Mouse (Mus musculus) limb, embryonic 13.5 days (tissue): ENCODE measurements around the gene Hoxb1. TPM values are rescaled to one million over a fixed set of nuclear protein-coding genes. Genes with fewer than 3 reads are reported as not detected.
A peak's percentile ranks its signal among the peaks of the same experiment; 100 is the strongest.

ENCODE experiments used
- ATAC-seq: fragments of 200-750 bp; cut with Nextera tagmentation; 2 replicates; pipeline ENCODE4 v1.8.0; 2017; ENCODE audit warnings: low read depth, moderate number of reproducible peaks, moderate TSS enrichment; ENCODE audit not compliant: low FRiP score
- H3K27ac ChIP-seq: fragments of 300-500 bp; sonication (generic); 2 replicates; pipeline ENCODE4 v1.5.1; 2015; ENCODE audit warnings: inconsistent platforms, mild to moderate bottlenecking, moderate library complexity
- H3K27me3 ChIP-seq: fragments of 300-500 bp; sonication (generic); 2 replicates; pipeline ENCODE4 v1.6.1; 2015; ENCODE audit warnings: mild to moderate bottlenecking, inconsistent platforms
- H3K36me3 ChIP-seq: fragments of 300-500 bp; sonication (generic); 2 replicates; pipeline ENCODE4 v1.6.1; 2015; ENCODE audit warnings: inconsistent platforms, mild to moderate bottlenecking, moderate library complexity
- H3K4me1 ChIP-seq: fragments of 300-500 bp; sonication (generic); 2 replicates; pipeline ENCODE4 v1.6.1; 2015; ENCODE audit warnings: inconsistent platforms
- H3K4me2 ChIP-seq: fragments of 300-500 bp; sonication (generic); replicated peaks from 2 replicates; pipeline ENCODE4 v1.6.1; 2015; ENCODE audit warnings: inconsistent platforms, mild to moderate bottlenecking, moderate library complexity
- H3K4me3 ChIP-seq: fragments of 300-500 bp; sonication (generic); 2 replicates; pipeline ENCODE4 v1.5.1; 2015; ENCODE audit warnings: moderate library complexity, mild to moderate bottlenecking, inconsistent platforms
- H3K9ac ChIP-seq: fragments of 300-500 bp; sonication (generic); 2 replicates; pipeline ENCODE4 v1.6.1; 2015; ENCODE audit warnings: mild to moderate bottlenecking, inconsistent platforms
- H3K9me3 ChIP-seq: fragments of 300-500 bp; sonication (generic); 2 replicates; pipeline ENCODE4 v1.6.1; 2016; ENCODE audit warnings: inconsistent platforms
- WGBS: fragments of 180-500 bp; shearing (Covaris S2); methylation state at CpG from one replicate; pipeline ENCODE4 v1.1.7; 2015; 5-methylcytosine and 5-hydroxymethylcytosine counted together
- polyA plus RNA-seq: library from polyadenylated mRNA; unstranded; fragments of >200 nt; fragmentation: Nextera tagmentation; extraction: Ambion mirVana; gene quantifications from 2 replicates; pipeline ENCODE4 v1.2.1, GENCODE M21; 2015

Gene Hoxb1
- polyA plus RNA-seq, 1 experiment from 2014 or later, result 0.13 TPM

DNA sequence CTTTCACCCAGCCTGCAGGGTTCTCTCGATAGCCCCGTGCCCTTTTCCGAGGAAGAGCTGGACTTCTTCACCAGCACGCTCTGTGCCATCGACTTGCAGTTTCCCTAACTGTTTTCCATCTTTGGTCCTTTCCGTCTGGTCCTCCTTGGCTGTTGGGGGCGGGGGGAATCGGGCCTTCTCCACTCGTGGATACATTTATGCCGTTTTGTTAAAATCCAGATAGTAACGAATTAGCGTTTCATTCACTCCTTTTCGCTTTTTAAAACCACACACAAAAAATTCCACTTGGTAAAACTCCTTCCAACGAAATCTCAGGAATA is 12.1 kb upstream of the Hoxb1 start:
- H3K27me3 ChIP-seq, result peaks cover 91% of the 10 kb centered on the region
- no peaks in the 10 kb centered on the region for H3K9me3 ChIP-seq
- peak overlapping the region; percentile 70 for H3K9ac ChIP-seq
- ATAC-seq, result no peak
- WGBS, result 3% methylated on average over 14 of the region's 14 CpGs
- H3K4me1 ChIP-seq, result peaks cover 15% of the 10 kb centered on the region
- peak overlapping the region; percentile 59 for H3K4me2 ChIP-seq
- H3K27ac ChIP-seq, result peak overlapping the region; percentile 63; the same call in 1 of the 2 replicates
- H3K4me3 ChIP-seq, result peak overlapping the region; percentile 43
- no peaks in the 10 kb centered on the region for H3K36me3 ChIP-seq

DNA sequence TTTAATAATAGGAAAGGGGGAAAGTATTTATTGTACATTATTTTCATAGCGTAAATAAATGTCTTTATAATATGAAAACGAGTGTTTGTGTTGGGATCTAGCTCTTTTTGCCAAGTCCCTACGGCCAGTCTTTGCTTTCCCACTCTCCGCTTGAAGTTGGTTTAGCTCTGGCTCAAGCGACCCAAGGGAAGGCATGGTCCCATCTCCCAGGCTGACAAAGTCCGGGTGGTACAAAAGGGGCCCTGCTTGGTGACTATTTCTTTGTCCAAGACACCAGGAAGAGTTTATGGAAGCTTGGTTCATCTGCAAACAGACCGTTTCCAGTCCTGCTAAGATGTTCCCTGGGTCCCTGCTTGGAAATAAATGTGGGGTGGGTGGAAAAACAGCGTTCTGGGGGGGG is 11.6 kb upstream of the Hoxb1 start:
- 12% methylated on average over 8 of the region's 8 CpGs for WGBS
- Histone ChIP-seq H3K4me3 (peak overlapping the region; percentile 38), H3K4me2 (peak overlapping the region; percentile 61), H3K27ac (no peak overlapping the region), H3K9me3 (no peaks in the 10 kb centered on the region), H3K27me3 (peaks cover 90% of the 10 kb centered on the region), H3K9ac (no peak overlapping the region), H3K4me1 (peaks cover 15% of the 10 kb centered on the region), H3K36me3 (no peaks in the 10 kb centered on the region)
- no peak for ATAC-seq

DNA sequence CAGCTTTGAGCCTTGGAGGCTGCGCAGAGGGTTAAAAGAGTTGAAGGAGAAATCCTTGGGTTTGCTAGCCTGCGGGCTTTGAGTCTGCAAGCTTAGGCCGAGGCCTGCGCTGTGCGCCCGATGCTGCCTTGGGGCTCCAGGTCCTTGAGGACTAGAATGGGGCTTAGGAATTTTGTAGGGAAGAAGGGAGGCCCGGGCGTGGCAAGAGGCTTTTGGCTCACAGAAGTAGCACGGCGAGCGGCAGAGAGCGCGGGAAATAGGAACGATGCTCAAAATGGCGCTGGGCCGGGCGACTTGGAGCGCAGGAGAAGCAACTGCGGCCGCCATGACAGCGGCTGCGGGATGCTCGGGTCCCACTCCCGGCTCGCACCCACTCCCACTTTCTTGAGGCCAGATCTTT is 11.2 kb upstream of the Hoxb1 start:
- H3K27me3 ChIP-seq, result peaks cover 89% of the 10 kb centered on the region
- H3K9me3 ChIP-seq, result no peaks in the 10 kb centered on the region
- H3K27ac ChIP-seq, result peak overlapping the region; percentile 22; the same call in 1 of the 2 replicates
- H3K4me3 ChIP-seq, result peak overlapping the region; percentile 38
- peak; percentile 51 for ATAC-seq
- peak overlapping the region; percentile 48 for H3K9ac ChIP-seq
- H3K4me2 ChIP-seq, result peak overlapping the region; percentile 61
- under 1% methylated on average over 25 of the region's 25 CpGs for WGBS
- H3K4me1 ChIP-seq, result peaks cover 15% of the 10 kb centered on the region
- no peaks in the 10 kb centered on the region for H3K36me3 ChIP-seq

DNA sequence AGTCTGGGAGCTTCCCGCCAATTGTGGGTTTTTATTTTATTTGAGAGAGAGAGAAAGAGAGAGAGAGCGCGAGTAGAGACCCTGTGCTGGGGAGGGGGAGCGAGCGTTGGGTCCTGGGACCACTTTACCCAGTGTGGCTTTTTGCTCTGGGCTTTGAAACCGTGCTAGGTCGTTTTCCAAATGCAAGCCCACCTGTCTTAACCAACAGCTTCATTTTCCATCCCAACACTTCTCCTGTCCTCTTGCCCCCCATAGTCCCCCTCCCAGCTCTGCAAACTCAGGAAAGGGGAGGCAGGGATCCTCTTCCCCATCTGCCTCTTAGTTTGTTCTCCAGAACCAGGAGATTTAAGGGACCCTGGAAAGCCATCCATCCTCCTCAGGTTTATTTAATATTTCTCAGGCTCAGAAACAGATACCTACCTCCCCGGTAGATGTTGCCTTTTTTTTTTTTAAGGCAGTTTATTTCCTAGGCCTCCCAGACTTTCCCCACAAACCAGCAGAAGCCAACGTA is 10.7 kb upstream of the Hoxb1 start:
- Histone ChIP-seq H3K4me3 (peak overlapping the region; percentile 38), H3K36me3 (no peaks in the 10 kb centered on the region), H3K27ac (peak overlapping the region; percentile 22; the same call in 1 of the 2 replicates), H3K9ac (peak overlapping the region; percentile 48), H3K4me1 (peaks cover 15% of the 10 kb centered on the region), H3K27me3 (peaks cover 89% of the 10 kb centered on the region), H3K4me2 (peak overlapping the region; percentile 61), H3K9me3 (no peaks in the 10 kb centered on the region)
- ATAC-seq, result no peak
- WGBS, result 7% methylated on average over 9 of the region's 9 CpGs

DNA sequence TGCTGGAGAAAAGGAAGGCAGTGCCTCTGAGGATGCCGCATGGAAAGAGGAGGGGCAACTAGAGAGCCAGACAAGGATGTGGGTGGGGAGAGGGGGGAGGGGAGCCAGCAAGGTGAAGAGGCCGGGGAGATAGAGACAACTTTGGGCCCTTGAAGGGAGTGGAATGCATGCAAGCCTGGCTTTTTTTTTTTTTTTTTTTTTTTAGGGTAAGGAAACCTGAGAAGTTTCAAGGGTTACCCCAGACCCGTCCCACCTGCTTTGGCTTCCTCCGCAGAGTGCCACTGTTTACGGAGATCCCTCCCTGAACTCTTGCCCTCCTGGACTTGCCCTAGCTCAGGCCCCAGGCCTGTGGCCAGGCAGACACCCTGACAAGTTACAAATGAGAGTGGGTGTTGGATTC is 1.7 kb upstream of the Hoxb1 start:
- H3K4me3 ChIP-seq, result no peak overlapping the region
- ATAC-seq, result no peak
- no peak overlapping the region for H3K4me2 ChIP-seq
- H3K36me3 ChIP-seq, result no peaks in the 10 kb centered on the region
- no peaks in the 10 kb centered on the region for H3K9me3 ChIP-seq
- peaks cover 14% of the 10 kb centered on the region for H3K4me1 ChIP-seq
- WGBS, result 4% methylated on average over 5 of the region's 5 CpGs
- peaks cover 91% of the 10 kb centered on the region for H3K27me3 ChIP-seq
- no peak overlapping the region for H3K9ac ChIP-seq
- no peak overlapping the region for H3K27ac ChIP-seq

DNA sequence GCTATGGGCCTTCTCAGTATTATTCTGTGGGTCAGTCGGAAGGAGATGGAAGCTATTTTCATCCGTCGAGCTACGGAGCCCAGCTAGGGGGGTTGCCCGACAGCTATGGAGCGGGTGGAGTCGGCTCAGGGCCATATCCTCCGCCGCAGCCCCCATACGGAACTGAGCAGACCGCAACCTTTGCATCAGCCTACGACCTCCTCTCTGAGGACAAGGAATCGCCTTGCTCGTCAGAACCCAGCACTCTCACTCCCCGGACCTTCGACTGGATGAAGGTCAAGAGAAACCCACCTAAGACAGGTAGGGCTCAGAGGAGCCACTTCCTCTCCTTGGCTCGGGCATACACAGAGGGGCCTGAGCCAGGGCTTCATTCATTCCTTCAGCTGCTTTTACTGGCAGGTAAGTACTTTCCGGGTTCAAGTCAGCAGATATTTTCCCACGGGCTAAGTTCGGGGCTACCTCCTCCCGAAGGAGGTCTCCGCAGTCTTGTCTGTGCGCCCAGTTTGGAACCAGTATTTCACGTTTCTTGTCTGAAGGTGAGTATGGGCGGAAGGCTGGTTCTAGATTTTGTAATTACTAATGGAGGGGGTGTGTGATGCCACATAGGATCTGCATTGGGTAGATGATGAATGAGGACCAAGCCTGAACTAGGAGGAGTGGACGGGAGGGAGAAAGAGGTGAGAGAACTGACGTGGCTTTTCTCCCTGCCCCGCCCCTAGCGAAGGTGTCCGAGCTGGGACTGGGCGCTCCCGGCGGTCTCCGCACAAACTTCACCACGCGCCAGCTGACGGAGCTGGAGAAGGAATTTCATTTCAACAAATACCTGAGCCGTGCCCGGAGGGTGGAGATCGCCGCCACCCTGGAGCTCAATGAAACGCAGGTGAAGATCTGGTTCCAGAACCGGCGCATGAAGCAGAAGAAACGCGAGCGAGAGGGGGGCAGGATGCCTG is 815 bp downstream of the Hoxb1 start:
- peak overlapping the region; percentile 9; the same call in 1 of the 2 replicates for H3K4me3 ChIP-seq
- H3K9ac ChIP-seq, result no peak overlapping the region
- ATAC-seq, result no peak
- no peak overlapping the region for H3K27ac ChIP-seq
- H3K36me3 ChIP-seq, result no peaks in the 10 kb centered on the region
- H3K9me3 ChIP-seq, result no peaks in the 10 kb centered on the region
- peaks cover 14% of the 10 kb centered on the region for H3K4me1 ChIP-seq
- peak overlapping the region; percentile 36 for H3K4me2 ChIP-seq
- under 1% methylated on average over 47 of the region's 47 CpGs for WGBS
- H3K27me3 ChIP-seq, result peaks cover 98% of the 10 kb centered on the region

DNA sequence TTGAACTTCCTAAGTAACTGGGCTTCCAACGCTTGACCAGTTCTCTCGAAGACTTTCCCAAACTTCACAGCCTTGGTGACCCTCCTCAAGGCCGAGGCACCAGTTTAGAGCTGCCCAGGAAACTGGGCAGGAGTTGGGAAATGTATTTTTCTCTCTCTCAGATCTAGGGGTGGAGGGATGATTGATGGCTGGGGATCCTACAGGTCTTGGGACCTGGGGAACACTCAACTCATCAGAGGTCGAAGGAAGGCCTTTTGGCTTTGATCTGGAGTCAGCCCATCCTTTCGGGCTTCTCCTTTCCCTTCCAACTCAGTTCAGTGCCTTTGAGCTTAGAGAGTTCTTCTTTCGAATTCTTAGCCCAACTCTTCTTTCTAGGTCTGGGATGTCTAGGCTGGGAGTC is 1.6 kb downstream of the Hoxb1 start:
- 8% methylated on average over 6 of the region's 6 CpGs for WGBS
- H3K4me2 ChIP-seq, result no peak overlapping the region

DNA sequence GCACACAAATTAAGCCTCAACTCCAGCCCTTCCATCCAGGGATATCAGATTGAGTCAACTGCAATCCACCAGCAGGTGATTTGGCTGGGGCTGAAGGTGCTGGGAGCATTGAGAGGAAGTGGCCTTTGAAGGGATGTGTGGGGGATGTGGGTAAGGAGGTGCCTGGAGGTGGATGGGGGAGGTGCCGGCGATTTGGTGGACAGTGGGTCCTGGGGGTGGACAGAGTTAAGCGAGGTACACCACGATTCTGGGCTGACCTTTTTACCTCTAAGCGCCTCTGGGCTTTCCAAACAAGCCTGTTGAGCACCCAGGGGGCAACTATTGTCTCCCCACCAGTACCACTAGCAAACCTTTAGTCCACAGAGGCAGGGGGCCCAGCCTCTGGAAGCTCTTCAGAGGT is 3.1 kb downstream of the Hoxb1 start:
- 17% methylated on average over 5 of the region's 5 CpGs for WGBS
- Histone ChIP-seq H3K27me3 (peaks cover 100% of the 10 kb centered on the region), H3K4me3 (no peak overlapping the region), H3K27ac (no peak overlapping the region), H3K36me3 (no peaks in the 10 kb centered on the region), H3K9ac (no peak overlapping the region), H3K4me1 (peaks cover 14% of the 10 kb centered on the region), H3K9me3 (no peaks in the 10 kb centered on the region), H3K4me2 (no peak overlapping the region)
- ATAC-seq, result no peak

More for the DNA sequence above, 1.6 kb downstream of the Hoxb1 start:
- no peak for ATAC-seq
- Histone ChIP-seq H3K36me3 (no peaks in the 10 kb centered on the region), H3K9me3 (no peaks in the 10 kb centered on the region), H3K27me3 (peaks cover 98% of the 10 kb centered on the region), H3K4me3 (no peak overlapping the region), H3K9ac (no peak overlapping the region), H3K27ac (no peak overlapping the region), H3K4me1 (peaks cover 14% of the 10 kb centered on the region)

DNA sequence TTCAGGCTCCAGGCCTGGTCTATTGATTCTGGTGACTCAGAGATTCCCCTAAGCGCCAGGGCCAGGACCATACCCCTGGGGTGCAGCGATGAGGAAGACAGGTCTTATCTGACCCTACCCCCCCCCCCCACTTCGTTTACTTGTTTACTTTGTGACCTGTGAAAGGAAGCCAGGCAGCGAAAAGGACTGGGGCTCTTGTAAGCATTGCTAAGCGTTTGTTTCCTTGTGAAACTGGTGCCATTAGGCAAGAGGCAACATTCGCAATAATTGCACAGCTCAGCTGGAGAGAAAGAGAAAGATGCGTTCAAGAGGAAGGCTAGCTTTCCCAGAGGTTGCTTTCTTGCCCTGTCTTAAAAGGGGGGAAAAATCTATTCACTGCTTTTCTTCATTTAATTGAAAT is 3.6 kb downstream of the Hoxb1 start:
- Histone ChIP-seq H3K4me1 (peaks cover 14% of the 10 kb centered on the region), H3K27me3 (peaks cover 100% of the 10 kb centered on the region), H3K4me2 (no peak overlapping the region), H3K4me3 (no peak overlapping the region), H3K9ac (no peak overlapping the region), H3K9me3 (no peaks in the 10 kb centered on the region), H3K27ac (no peak overlapping the region), H3K36me3 (no peaks in the 10 kb centered on the region)
- WGBS, result 20% methylated on average over 7 of the region's 7 CpGs
- ATAC-seq, result no peak

DNA sequence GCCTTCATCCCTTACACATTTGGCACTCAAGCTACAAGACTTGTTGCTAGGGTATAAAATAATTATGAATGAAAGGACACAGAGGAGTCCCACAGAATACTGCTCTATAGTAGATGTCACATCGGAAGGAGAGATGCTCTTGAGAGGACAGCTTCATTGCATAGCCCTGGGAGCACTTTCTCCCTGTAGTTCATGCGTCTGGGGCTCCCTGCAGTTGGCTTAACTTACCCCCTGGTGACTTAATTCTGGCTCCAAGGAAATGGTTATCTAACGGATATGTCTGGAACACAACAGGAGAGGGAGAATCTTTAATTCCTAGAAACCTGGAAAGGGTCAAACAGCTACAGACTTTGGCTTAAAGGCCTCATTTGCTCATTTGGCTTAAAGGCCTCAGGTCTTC is 6.2 kb downstream of the Hoxb1 start:
- Histone ChIP-seq H3K9me3 (no peaks in the 10 kb centered on the region), H3K36me3 (no peaks in the 10 kb centered on the region), H3K27ac (no peak overlapping the region), H3K9ac (no peak overlapping the region), H3K4me2 (no peak overlapping the region), H3K27me3 (peaks cover 99% of the 10 kb centered on the region), H3K4me3 (no peak overlapping the region), H3K4me1 (0 out of 2 replicates have a peak, but pooled peaks cover 2% of the 10 kb centered on the region)
- WGBS, result 28% methylated on average over 3 of the region's 3 CpGs
- ATAC-seq, result no peak

DNA sequence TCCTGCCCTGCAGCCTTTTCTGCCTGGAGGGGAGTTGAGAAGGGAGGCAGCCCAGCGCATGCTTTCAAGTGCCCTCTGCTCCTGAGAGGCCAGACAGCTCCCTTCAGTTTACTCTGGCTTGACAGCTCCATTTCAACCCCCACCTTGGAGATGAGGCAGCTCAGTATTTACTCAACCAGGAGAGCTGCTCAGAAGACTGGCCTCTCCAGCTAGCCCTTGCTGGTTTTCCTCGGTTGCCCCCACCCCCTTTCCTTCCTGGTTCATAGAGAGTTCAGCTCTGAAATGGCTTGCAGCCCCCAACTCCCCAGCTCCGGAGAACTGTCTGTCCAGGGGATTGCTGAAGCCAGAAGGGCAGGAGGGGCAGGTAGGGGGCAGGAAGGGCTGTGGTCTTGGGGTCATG is 7.0 kb downstream of the Hoxb1 start:
- H3K9ac ChIP-seq, result no peak overlapping the region

DNA sequence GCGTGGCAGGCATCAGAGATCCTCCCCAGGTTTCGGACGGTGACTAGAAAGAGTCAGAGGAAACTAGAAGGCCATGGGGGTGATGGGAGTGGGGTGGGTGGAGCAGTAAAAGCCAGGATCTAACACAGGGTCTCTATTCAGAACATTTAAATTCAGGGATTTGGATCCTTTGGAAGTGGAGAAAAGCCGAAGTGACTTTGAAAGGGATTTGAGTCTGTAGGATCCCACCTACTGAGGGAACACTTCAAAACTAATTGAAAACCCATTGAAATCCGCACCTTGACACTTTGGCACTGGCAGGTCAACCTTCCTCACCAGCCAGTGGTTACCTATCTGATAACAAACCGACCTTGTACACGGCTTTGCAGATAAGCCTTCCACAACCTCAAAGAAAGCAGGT is 9.3 kb downstream of the Hoxb1 start:
- no peaks in the 10 kb centered on the region for H3K4me1 ChIP-seq
- no peak overlapping the region for H3K4me2 ChIP-seq
- peaks cover 82% of the 10 kb centered on the region for H3K27me3 ChIP-seq
- no peaks in the 10 kb centered on the region for H3K36me3 ChIP-seq
- no peak overlapping the region for H3K27ac ChIP-seq
- H3K9me3 ChIP-seq, result no peaks in the 10 kb centered on the region
- 35% methylated on average over 7 of the region's 7 CpGs for WGBS
- H3K9ac ChIP-seq, result no peak overlapping the region
- ATAC-seq, result no peak
- H3K4me3 ChIP-seq, result no peak overlapping the region

More for the DNA sequence above, 7.0 kb downstream of the Hoxb1 start:
- H3K27me3 ChIP-seq, result peaks cover 96% of the 10 kb centered on the region
- no peak overlapping the region for H3K4me2 ChIP-seq
- no peaks in the 10 kb centered on the region for H3K9me3 ChIP-seq
- no peaks in the 10 kb centered on the region for H3K36me3 ChIP-seq
- H3K27ac ChIP-seq, result no peak overlapping the region
- H3K4me1 ChIP-seq, result no peaks in the 10 kb centered on the region
- WGBS, result 11% methylated on average over 3 of the region's 3 CpGs
- no peak for ATAC-seq
- no peak overlapping the region for H3K4me3 ChIP-seq
